Mouse (Mus musculus): Measurements from ENCODE around the gene Pdlim1. TPM values are rescaled to one million over a fixed set of nuclear protein-coding genes. Genes with fewer than 3 reads are reported as not detected.
"Not testable (repeated sequence)": the region's sequence is repeated elsewhere in the genome, so short reads cannot be mapped to it uniquely, and the experiment has no call there.

Gene Pdlim1
- total RNA-seq, 2 experiments from 2014 or later = 10.9 to 13.2 TPM

- peak; percentile 61 to 88 for DNase-seq (ENCODE audit: low spot score in 2 of 2)
- TF ChIP-seq CTCF (conservative IDR thresholded peaks at IDR 0.05) = peak; percentile 98
Observed at GRCm38 (mm10) chr19:40225102-40225760, 46.4 kb downstream of the Pdlim1 start.

GRCm38 (mm10) chr19:40222307-40222706 lies 49.3 kb downstream of the Pdlim1 start:
- not testable (repeated sequence) for H3K4me3 ChIP-seq; DNase-seq (ENCODE audit: low spot score in 2 of 2); H3K27ac ChIP-seq

More at GRCm38 (mm10) chr19:40225102-40225760, 46.4 kb downstream of the Pdlim1 start:
- H3K4me3 ChIP-seq = no peak overlapping the region
- H3K27ac ChIP-seq = no peak overlapping the region

GRCm38 (mm10) chr19:40220878-40221277 lies 50.8 kb downstream of the Pdlim1 start:
- DNase-seq (ENCODE audit: low spot score in 2 of 2) = no peak
- Histone ChIP-seq H3K4me3 (no peak overlapping the region), H3K27ac (no peak overlapping the region)
- TF ChIP-seq CTCF (conservative IDR thresholded peaks at IDR 0.05) = no peak

- H3K27ac ChIP-seq; DNase-seq (ENCODE audit: low spot score in 2 of 2); H3K4me3 ChIP-seq: not testable (repeated sequence)
Observed at GRCm38 (mm10) chr19:40202947-40203346, 68.7 kb downstream of the Pdlim1 start.

GRCm38 (mm10) chr19:40190596-40190995 lies 81.0 kb downstream of the Pdlim1 start:
- TF ChIP-seq CTCF (conservative IDR thresholded peaks at IDR 0.05) = no peak
- H3K4me3 ChIP-seq = no peak overlapping the region
- no peak for DNase-seq (ENCODE audit: low spot score in 2 of 2)
- H3K27ac ChIP-seq = no peak overlapping the region

- Histone ChIP-seq H3K4me3 (no peak within 1 kb of the TSS), H3K27ac (no peak within 1 kb of the TSS)
- DNase-seq (ENCODE audit: low spot score in 2 of 2) = no peak
- TF ChIP-seq CTCF (conservative IDR thresholded peaks at IDR 0.05) = no peak
Observed at GRCm38 (mm10) chr19:40187160-40187559, 84.5 kb downstream of the Pdlim1 start, which contains the start of gene Cyp2c70. Cyp2c70 (minus strand) TSS chr19:40187333.

GRCm38 (mm10) chr19:40183600-40183999 lies 88.0 kb downstream of the Pdlim1 start:
- H3K4me3 ChIP-seq = no peak overlapping the region
- DNase-seq (ENCODE audit: low spot score in 2 of 2) = no peak
- no peak overlapping the region for H3K27ac ChIP-seq
- no peak for TF ChIP-seq CTCF (conservative IDR thresholded peaks at IDR 0.05)

- H3K4me3 ChIP-seq = no peak overlapping the region
- DNase-seq (ENCODE audit: low spot score in 2 of 2) = no peak
Observed at GRCm38 (mm10) chr19:40178311-40178710, 93.3 kb downstream of the Pdlim1 start.

More at GRCm38 (mm10) chr19:40178311-40178710, 93.3 kb downstream of the Pdlim1 start:
- TF ChIP-seq CTCF (conservative IDR thresholded peaks at IDR 0.05) = no peak
- no peak overlapping the region for H3K27ac ChIP-seq

Other genes starting within 250 kb of the Pdlim1 start
- gene Cyp2c54, start 198.0 kb downstream of the Pdlim1 start, total RNA-seq (2021) = not detected
- gene Cyp2c50, start 182.2 kb downstream of the Pdlim1 start, total RNA-seq (2021) = not detected
- 1 to 10 TPM; 1.9 to 3.0 TPM for gene Cyp2c70, start 84.5 kb downstream of the Pdlim1 start, total RNA-seq (2021)
- gene Sorbs1, start 241.9 kb upstream of the Pdlim1 start, total RNA-seq (2021) = 100 to 1,000 TPM; 222 to 229 TPM